Comparison of ENCODE assay signal across 21 mouse cellular contexts in the genomic region with DNA sequence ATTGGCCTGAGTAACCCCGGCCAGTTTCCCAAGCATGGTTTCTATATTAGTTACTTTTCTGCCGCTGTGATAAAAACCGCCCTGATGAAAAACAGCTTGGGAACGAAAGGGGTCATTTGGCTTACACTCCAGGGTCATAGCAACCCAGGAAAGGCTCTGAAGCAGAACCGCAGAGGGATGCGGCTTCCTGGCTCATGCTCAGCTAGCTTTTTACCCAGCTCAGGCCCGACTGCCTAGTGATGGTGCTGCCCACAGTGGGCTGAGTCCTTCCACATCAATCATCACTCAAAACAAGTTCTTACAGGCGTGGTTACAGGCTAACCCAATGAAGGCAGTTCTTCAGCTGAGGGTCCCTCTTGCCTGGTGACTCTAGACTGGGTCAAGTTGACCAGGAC.
DNase-seq lines count a peak whose midpoint lies in the region; ATAC-seq and TF ChIP-seq lines count a peak whose summit lies in the region.
"Had no signal": no experiment of that assay in that cellular context is flagged by ENCODE, and none has a peak within 500 bp of the region (broad histone marks: within the 10 kb centered on the region; RNA-seq: fewer than 3 reads in every experiment).

No protein-coding gene starts in this region.

- ATAC-seq in hindbrain, embryonic 14.5 days (ENCODE audit: low FRiP score), result no peak
- no peak for ATAC-seq in hindbrain, postnatal 0 days
- no peak for ATAC-seq in kidney, postnatal 0 days (replicated peaks; ENCODE audit: low FRiP score, low read depth)
- ATAC-seq in limb, embryonic 13.5 days (ENCODE audit: low FRiP score, low read depth), result no peak
- ATAC-seq in Patski, result peak; percentile 6
- ATAC-seq: activated CD4-positive, CD25-positive, alpha-beta regulatory T cell, adult 4 months; forebrain, embryonic 14.5 days had no signal

- H3K36me3 ChIP-seq in hindbrain, embryonic 14.5 days (replicated peaks; ENCODE audit: control insufficient read depth, insufficient read depth), result no peaks in the 10 kb centered on the region
- H3K36me3 ChIP-seq in hindbrain, postnatal 0 days (ENCODE audit: insufficient read depth, low read length), result no peaks in the 10 kb centered on the region
- no peaks in the 10 kb centered on the region for H3K36me3 ChIP-seq in kidney, postnatal 0 days (ENCODE audit: insufficient read depth, low read length)
- no peaks in the 10 kb centered on the region for H3K36me3 ChIP-seq in limb, embryonic 13.5 days
- H3K36me3 ChIP-seq in limb, embryonic 10.5 days, result no peaks in the 10 kb centered on the region
- H3K36me3 ChIP-seq: embryonic facial prominence, embryonic 15.5 days; forebrain, embryonic 10.5 days; heart, embryonic 12.5 days; hindbrain, embryonic 10.5 days had no signal

- H3K4me3 ChIP-seq in hindbrain, embryonic 14.5 days (replicated peaks; ENCODE audit: low read length), result no peak overlapping the region
- no peak overlapping the region for H3K4me3 ChIP-seq in hindbrain, postnatal 0 days (ENCODE audit: low read length)
- no peak overlapping the region for H3K4me3 ChIP-seq in kidney, postnatal 0 days (replicated peaks; ENCODE audit: low read depth, low read length)
- H3K4me3 ChIP-seq in limb, embryonic 13.5 days, result no peak overlapping the region
- no peak overlapping the region for H3K4me3 ChIP-seq in limb, embryonic 10.5 days
- H3K4me3 ChIP-seq: embryonic facial prominence, embryonic 15.5 days; erythroblast, embryonic 14.5 days; forebrain, embryonic 10.5 days; gastrocnemius, adult 2 months; heart, embryonic 12.5 days; hindbrain, embryonic 10.5 days had no signal

- DNase-seq in hindbrain, embryonic 14.5 days (ENCODE audit: low spot score), result no peak
- no peak for DNase-seq in hindbrain, postnatal 0 days (ENCODE audit: low spot score)
- peak; percentile 64 for DNase-seq in kidney, postnatal 0 days (ENCODE audit: low spot score)
- DNase-seq in kidney, postnatal 36 days, result no peak
- no peak for DNase-seq in limb, embryonic 10.5 days (ENCODE audit: low spot score)
- peak; percentile 30 for DNase-seq in Patski (ENCODE audit: low read depth, low spot score)
- no peak for DNase-seq in urinary bladder, adult 18-20 months (ENCODE audit: low spot score in 2 of 2)
- DNase-seq: adrenal gland, postnatal 14 days; cerebellum, adult 11-12 months; cerebellum, adult 9-11 months; cerebellum, postnatal 36 days; gastrocnemius, adult 2 months; gastrocnemius, postnatal 25 days had no signal

- no peaks in the 10 kb centered on the region for H3K9me3 ChIP-seq in hindbrain, embryonic 14.5 days (ENCODE audit: control insufficient read depth, low read length)
- H3K9me3 ChIP-seq in hindbrain, postnatal 0 days (ENCODE audit: low read length), result no peaks in the 10 kb centered on the region
- no peaks in the 10 kb centered on the region for H3K9me3 ChIP-seq in kidney, postnatal 0 days (replicated peaks; ENCODE audit: low read length)
- no peaks in the 10 kb centered on the region; the same call in 1 of the 2 replicates for H3K9me3 ChIP-seq in limb, embryonic 13.5 days
- H3K9me3 ChIP-seq in limb, embryonic 10.5 days (replicated peaks), result no peaks in the 10 kb centered on the region
- H3K9me3 ChIP-seq: embryonic facial prominence, embryonic 15.5 days; forebrain, embryonic 10.5 days had no signal

- H3K9ac ChIP-seq in hindbrain, embryonic 14.5 days, result no peak overlapping the region
- H3K9ac ChIP-seq in hindbrain, postnatal 0 days (replicated peaks; ENCODE audit: low read length), result no peak overlapping the region
- H3K9ac ChIP-seq in kidney, postnatal 0 days (ENCODE audit: low read depth, low read length), result no peak overlapping the region
- H3K9ac ChIP-seq in limb, embryonic 13.5 days, result no peak overlapping the region
- H3K9ac ChIP-seq: embryonic facial prominence, embryonic 15.5 days; heart, embryonic 12.5 days had no signal

- 88% methylated on average over 8 of the region's 8 CpGs for whole genome bisulfite sequencing in hindbrain, embryonic 14.5 days
- 78% methylated on average over 8 of the region's 8 CpGs for WGBS in hindbrain, postnatal 0 days
- WGBS in kidney, postnatal 0 days, result 42% methylated on average over 8 of the region's 8 CpGs
- WGBS in limb, embryonic 13.5 days, result 83% methylated on average over 8 of the region's 8 CpGs
- 89% methylated on average over 8 of the region's 8 CpGs for WGBS in limb, embryonic 10.5 days

- no peak for TF ChIP-seq CTCF in hindbrain, postnatal 0 days (IDR thresholded peaks at IDR 0.05; ENCODE audit: low read depth)
- TF ChIP-seq CTCF in kidney, postnatal 0 days (IDR thresholded peaks at IDR 0.05; ENCODE audit: low read depth), result no peak
- TF ChIP-seq CTCF in Patski (IDR thresholded peaks at IDR 0.05), result no peak

- H3K27ac ChIP-seq in hindbrain, embryonic 14.5 days, result peak overlapping the region; percentile 39; the same call in 1 of the 2 replicates
- no peak overlapping the region for H3K27ac ChIP-seq in hindbrain, postnatal 0 days
- H3K27ac ChIP-seq in kidney, postnatal 0 days, result peak overlapping the region; percentile 62
- peak overlapping the region; percentile 44 for H3K27ac ChIP-seq in limb, embryonic 13.5 days
- no peak overlapping the region for H3K27ac ChIP-seq in limb, embryonic 10.5 days
- H3K27ac ChIP-seq: embryonic facial prominence, embryonic 15.5 days; forebrain, embryonic 10.5 days; gastrocnemius, adult 2 months; hindbrain, embryonic 10.5 days had no signal

- CTCF ChIA-PET in Patski (lab: Charles Lee), result no interaction called here

- H3K4me1 ChIP-seq in hindbrain, embryonic 14.5 days (replicated peaks; ENCODE audit: control insufficient read depth, insufficient read depth, low read length), result no peaks in the 10 kb centered on the region
- no peaks in the 10 kb centered on the region for H3K4me1 ChIP-seq in hindbrain, postnatal 0 days (ENCODE audit: insufficient read depth, low read length)
- 0 out of 2 replicates have a peak, but pooled peaks cover 5% of the 10 kb centered on the region for H3K4me1 ChIP-seq in kidney, postnatal 0 days (replicated peaks; ENCODE audit: insufficient read depth, low read length)
- no peaks in the 10 kb centered on the region for H3K4me1 ChIP-seq in limb, embryonic 13.5 days
- no peaks in the 10 kb centered on the region for H3K4me1 ChIP-seq in limb, embryonic 10.5 days
- H3K4me1 ChIP-seq: embryonic facial prominence, embryonic 15.5 days; forebrain, embryonic 10.5 days; heart, embryonic 12.5 days; hindbrain, embryonic 10.5 days had no signal

- H3K27me3 ChIP-seq in hindbrain, embryonic 14.5 days (ENCODE audit: control insufficient read depth, insufficient read depth, low read length), result no peaks in the 10 kb centered on the region
- H3K27me3 ChIP-seq in hindbrain, postnatal 0 days (ENCODE audit: insufficient read depth, low read length), result no peaks in the 10 kb centered on the region
- H3K27me3 ChIP-seq in kidney, postnatal 0 days (ENCODE audit: insufficient read depth, low read length), result 0 out of 2 replicates have a peak, but pooled peaks cover 3% of the 10 kb centered on the region
- H3K27me3 ChIP-seq in limb, embryonic 13.5 days, result no peaks in the 10 kb centered on the region
- no peaks in the 10 kb centered on the region for H3K27me3 ChIP-seq in limb, embryonic 10.5 days (ENCODE audit: low read depth, poor library complexity, severe bottlenecking)
- no peaks in the 10 kb centered on the region for H3K27me3 ChIP-seq in Patski
- H3K27me3 ChIP-seq: embryonic facial prominence, embryonic 15.5 days; heart, embryonic 12.5 days had no signal

- in situ Hi-C loops in Patski (cut with MboI; ENCODE audit: low pct_unique_long_range_greater_than_20kb), result no loop called here

- no peak overlapping the region for H3K4me2 ChIP-seq in hindbrain, embryonic 14.5 days (replicated peaks)
- H3K4me2 ChIP-seq in hindbrain, postnatal 0 days (ENCODE audit: low read depth, low read length), result no peak overlapping the region
- no peak overlapping the region for H3K4me2 ChIP-seq in kidney, postnatal 0 days (ENCODE audit: low read length)
- H3K4me2 ChIP-seq in limb, embryonic 13.5 days (replicated peaks), result no peak overlapping the region
- H3K4me2 ChIP-seq: embryonic facial prominence, embryonic 15.5 days; heart, embryonic 12.5 days had no signal

- POLR2A ChIA-PET in Patski (lab: Charles Lee), result no interaction called here

Comparison
In these comparisons a context has a peak if more than half of its experiments do, and no peak if none do; other contexts are left out.
1. DNase-seq: peak in kidney, postnatal 0 days (single experiment) and Patski (single experiment); none in hindbrain, embryonic 14.5 days (single experiment), hindbrain, postnatal 0 days (single experiment), kidney, postnatal 36 days (0 of 2), limb, embryonic 10.5 days (single experiment) and urinary bladder, adult 18-20 months (0 of 2).
2. H3K27ac ChIP-seq: peak in hindbrain, embryonic 14.5 days (single experiment), kidney, postnatal 0 days (single experiment) and limb, embryonic 13.5 days (single experiment); none in hindbrain, postnatal 0 days (single experiment) and limb, embryonic 10.5 days (single experiment).